Mouse (Mus musculus) adipocyte (in vitro differentiated cells): ENCODE measurements around the gene Gm20662.
"Not testable (repeated sequence)": the region's sequence is repeated elsewhere in the genome, so short reads cannot be mapped to it uniquely, and the experiment has no call there.

Source experiments
- DNase-seq: peaks from one replicate; pipeline ENCODE4 v3.0.0-alpha.2; 2016; ENCODE audit warnings: low spot score

Gene Gm20662

GRCm38 (mm10) chr9:108010385-108010784, 14.2 kb downstream of the Gm20662 start:
- no peak for DNase-seq

GRCm38 (mm10) chr9:108013577-108013976, 17.4 kb downstream of the Gm20662 start:
- DNase-seq, result not testable (repeated sequence)

- DNase-seq, result no peak
Measured at GRCm38 (mm10) chr9:108017127-108017526, 21.0 kb downstream of the Gm20662 start.

GRCm38 (mm10) chr9:108020741-108021140, 24.6 kb downstream of the Gm20662 start:
- no peak for DNase-seq

- no peak for DNase-seq
Measured at GRCm38 (mm10) chr9:108023216-108023615, 27.1 kb downstream of the Gm20662 start.

- DNase-seq, result no peak
Measured at GRCm38 (mm10) chr9:108026584-108026983, 30.4 kb downstream of the Gm20662 start.

- DNase-seq, result no peak
Measured at GRCm38 (mm10) chr9:108027867-108028266, 31.7 kb downstream of the Gm20662 start.

- no peak for DNase-seq
Measured at GRCm38 (mm10) chr9:108032126-108032525, 36.0 kb downstream of the Gm20662 start.

- no peak for DNase-seq
Measured at GRCm38 (mm10) chr9:108035331-108036156, 39.4 kb downstream of the Gm20662 start.

GRCm38 (mm10) chr9:108044751-108045492, 48.8 kb downstream of the Gm20662 start:
- no peak for DNase-seq

GRCm38 (mm10) chr9:108046582-108046981, 50.4 kb downstream of the Gm20662 start:
- no peak for DNase-seq

GRCm38 (mm10) chr9:108047601-108048565, 51.7 kb downstream of the Gm20662 start:
- DNase-seq, result no peak

- no peak for DNase-seq
Measured at GRCm38 (mm10) chr9:108048566-108048955, 52.4 kb downstream of the Gm20662 start.

GRCm38 (mm10) chr9:108049016-108049455, 52.9 kb downstream of the Gm20662 start, which contains the start of gene Gmppb:
Gene Gmppb (plus strand): TSS chr9:108049242.
- peak; percentile 97 for DNase-seq

- DNase-seq, result no peak
Measured at GRCm38 (mm10) chr9:108049561-108050251, 53.6 kb downstream of the Gm20662 start.

GRCm38 (mm10) chr9:108051184-108051930, 55.2 kb downstream of the Gm20662 start:
- no peak for DNase-seq

- no peak for DNase-seq
Measured at GRCm38 (mm10) chr9:108051931-108052220, 55.7 kb downstream of the Gm20662 start.

- DNase-seq, result no peak
Measured at GRCm38 (mm10) chr9:108052411-108052810, 56.3 kb downstream of the Gm20662 start.

- peak; percentile 95 for DNase-seq
Measured at GRCm38 (mm10) chr9:108052885-108053664, 56.9 kb downstream of the Gm20662 start, which contains the start of gene Amigo3. Gene Amigo3 (plus strand): TSS chr9:108053159.
